Mouse (Mus musculus): ENCODE data around the gene Ssr1.

Gene Ssr1

DNA sequence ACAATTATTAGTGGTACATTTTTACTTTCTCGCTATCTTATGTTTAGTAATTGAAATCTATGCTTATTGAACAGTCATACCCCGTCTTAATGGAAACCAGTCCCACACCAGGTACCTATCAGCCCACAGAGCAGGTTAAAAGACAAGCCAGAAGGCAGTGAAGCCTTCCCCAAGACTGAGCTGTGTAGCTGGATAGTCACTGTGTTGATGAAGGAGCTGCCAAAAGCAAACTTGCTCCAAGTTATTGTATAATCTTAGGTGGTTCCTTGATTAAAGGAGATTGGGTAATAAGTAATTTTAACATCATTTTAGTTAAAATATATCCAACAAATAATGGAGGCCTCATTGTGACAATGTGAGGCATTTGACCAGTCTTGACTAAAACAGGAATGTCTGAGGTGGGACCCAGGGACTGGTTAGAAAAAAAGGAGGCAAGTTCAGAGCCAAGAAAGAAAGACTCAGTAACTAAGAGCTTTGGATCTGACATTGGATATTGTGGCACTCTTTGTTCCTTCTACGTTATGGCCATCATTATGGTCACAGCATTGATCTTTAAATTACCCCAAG, 74.2 kb downstream of the Ssr1 start:
- DNase-seq (ENCODE audit: inconsistent age in 2 of 2, low spot score in 1 of 2), result no peak

DNA sequence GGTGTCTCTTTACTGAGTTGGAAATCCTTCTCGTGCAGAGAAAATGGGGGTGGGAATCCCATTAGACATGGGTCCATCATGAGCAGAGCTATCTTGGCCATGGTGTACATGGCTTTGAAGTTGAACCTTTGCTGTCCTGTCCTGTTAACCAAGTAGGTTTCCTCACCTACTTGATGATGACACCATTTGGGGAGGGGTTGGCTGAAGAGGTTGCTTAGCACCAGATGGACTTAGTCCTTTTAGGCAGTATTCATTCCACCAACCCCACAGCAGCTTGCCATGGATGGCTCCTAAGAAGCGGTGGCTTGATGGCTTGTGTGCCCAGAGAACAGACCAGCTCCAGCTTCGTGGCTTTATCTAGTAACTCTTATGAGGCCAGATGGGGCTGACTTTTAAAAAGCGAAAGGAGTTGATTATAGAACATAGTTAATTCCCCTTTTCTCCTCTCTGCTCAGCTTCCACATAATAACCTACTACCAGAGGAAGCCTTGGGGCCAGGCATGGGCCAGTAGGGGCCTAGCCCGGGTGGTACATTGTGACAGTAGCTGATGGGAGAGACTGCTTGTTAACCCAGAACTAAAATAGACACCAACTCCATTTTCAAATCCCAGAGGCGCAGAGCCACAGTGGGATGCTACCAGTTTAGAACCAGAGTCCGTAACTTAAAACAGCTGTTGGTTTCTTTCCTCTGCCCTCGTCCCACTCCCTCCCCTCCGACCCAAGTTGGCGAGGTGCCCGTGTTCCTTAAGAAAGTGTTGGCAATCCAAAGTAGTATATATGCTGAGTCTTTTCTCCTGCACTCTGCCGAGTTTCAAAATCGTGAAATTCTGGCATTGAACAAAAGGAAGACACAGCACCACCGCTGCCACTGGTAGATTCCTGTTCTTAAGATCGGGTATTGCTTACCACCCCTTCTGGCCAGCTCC, 75.4 kb downstream of the Ssr1 start:
- no peak for DNase-seq (ENCODE audit: inconsistent age in 2 of 2, low spot score in 1 of 2)

Data from adrenal gland, adult (tissue).